Mouse (Mus musculus): ENCODE results near the gene Odc1. TPM values are rescaled to one million over a fixed set of nuclear protein-coding genes. Genes with fewer than 3 reads are reported as not detected.

The Odc1 gene
- polyA plus RNA-seq, 1 experiment from 2014 or later = 289 TPM

Other genes with a start within 250 kb of the Odc1 start
- gene Atp6v1c2, start 215.4 kb upstream of the Odc1 start, polyA plus RNA-seq (2016; fragmentation: Nextera tagmentation; extraction: Ambion mirVana) = 0.36 and 0.49 TPM in 2 replicates
- gene Nol10, start 196.3 kb upstream of the Odc1 start, polyA plus RNA-seq (2016; fragmentation: Nextera tagmentation; extraction: Ambion mirVana) = 39.7 and 46.9 TPM in 2 replicates
- 34.2 and 35.3 TPM in 2 replicates for gene Hpcal1, start 146.1 kb downstream of the Odc1 start, polyA plus RNA-seq (2016; fragmentation: Nextera tagmentation; extraction: Ambion mirVana)

All from limb, embryonic 10.5 days (tissue).